Mouse (Mus musculus): ENCODE measurements around the gene Scarb1.

DNA sequence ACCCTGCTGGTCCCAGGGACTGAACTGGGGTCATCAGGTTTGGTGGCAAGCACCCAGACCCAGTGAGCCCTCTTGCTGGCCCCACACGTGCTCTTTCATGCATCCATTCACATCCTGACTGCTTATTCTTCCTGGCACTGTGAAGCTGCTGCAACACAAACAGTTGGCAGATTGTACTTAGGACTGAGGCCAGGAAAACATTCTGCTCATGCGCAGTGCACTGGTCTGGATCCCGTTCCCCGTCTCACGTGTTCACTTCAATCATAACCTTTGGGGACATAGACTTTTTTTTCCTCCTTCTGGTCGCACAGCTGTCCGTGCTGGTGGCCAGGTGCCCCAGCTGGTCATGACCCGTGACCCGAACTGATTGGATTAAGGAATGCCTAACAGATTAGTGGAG is 19.7 kb upstream of the Scarb1 start:
- TF ChIP-seq CTCF (IDR thresholded peaks at IDR 0.05; ENCODE audit: low read depth, low read length) (no peak), EP300 (IDR thresholded peaks at IDR 0.05; ENCODE audit: insufficient read depth, low read depth, low read length) (no peak), POLR2A (IDR thresholded peaks at IDR 0.05; ENCODE audit: insufficient read depth, low read length) (no peak)
